Mouse (Mus musculus): ENCODE data around the gene 1110057P08Rik. TPM values are rescaled to one million over a fixed set of nuclear protein-coding genes. Genes with fewer than 3 reads are reported as not detected.
"Not testable (repeated sequence)": the region's sequence is repeated elsewhere in the genome, so short reads cannot be mapped to it uniquely, and the experiment has no call there.

Gene 1110057P08Rik
- total RNA-seq (2017) = not detected in 2 replicates

DNA sequence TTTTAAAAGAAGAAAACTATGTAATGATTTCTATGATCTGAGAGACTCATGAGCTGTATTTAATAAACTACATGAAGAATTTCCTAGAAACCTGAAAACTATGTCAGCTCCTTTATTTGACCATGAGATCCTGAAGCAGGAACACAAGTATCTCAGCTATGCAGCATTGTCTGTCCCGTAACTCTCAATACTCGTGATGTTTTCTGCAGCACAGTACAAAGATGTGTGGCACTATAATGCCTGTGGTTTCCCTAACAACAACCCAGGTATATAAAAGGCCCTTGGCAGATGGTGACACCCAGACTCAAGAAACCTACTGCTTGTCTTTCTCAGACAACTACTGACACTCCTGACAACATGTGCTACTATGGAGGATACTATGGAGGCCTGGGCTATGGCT lies at the start of gene 1110057P08Rik:
TSS of gene 1110057P08Rik (plus strand) at position 301 of the 400 bp plus-strand sequence.
- ATAC-seq (replicated peaks; ENCODE audit: low read depth, poor library complexity, severe bottlenecking) = no peak

DNA sequence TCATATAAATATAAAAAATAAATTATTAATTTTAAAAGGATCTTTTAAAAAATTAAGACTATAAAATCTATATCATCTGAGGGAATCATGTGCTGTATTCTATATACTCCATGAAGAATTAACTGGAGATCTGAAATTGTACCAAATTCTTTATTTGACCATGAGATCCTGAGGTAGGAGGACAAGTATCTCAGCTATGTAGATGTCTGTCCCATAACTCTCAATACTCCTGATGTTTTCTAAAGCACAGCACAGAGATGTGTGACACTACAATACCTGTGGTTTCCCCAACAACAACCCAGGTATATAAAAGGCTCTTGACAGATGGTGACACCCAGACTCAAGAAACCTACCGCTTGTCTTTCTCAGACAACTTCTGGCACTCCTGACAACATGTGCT lies 34.0 kb upstream of the 1110057P08Rik start, which contains the start of gene Gm6358:
TSS of gene Gm6358 (plus strand) at position 301 of the 400 bp plus-strand sequence.
- ATAC-seq (replicated peaks; ENCODE audit: low read depth, poor library complexity, severe bottlenecking) = no peak

DNA sequence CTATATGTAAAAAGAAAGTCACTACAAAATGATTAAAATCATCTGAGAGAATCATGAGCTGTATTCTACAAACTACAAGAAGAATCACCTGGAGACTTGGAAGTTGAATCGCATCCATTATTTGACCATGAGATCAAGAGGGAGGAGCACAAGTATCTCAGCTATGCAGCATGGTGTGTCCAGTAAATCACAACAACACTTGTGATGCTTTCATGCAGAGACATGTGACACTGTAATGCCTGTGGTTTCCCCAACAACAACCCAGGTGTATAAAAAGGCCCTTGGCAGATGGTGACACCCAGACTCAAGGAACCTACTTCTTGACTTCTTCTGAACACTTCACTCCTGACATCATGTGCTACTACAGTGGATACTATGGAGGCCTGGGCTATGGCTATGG lies 23.7 kb upstream of the 1110057P08Rik start, which contains the start of gene Gm10061:
TSS of gene Gm10061 (plus strand) at position 301 of the 400 bp plus-strand sequence.
- ATAC-seq (replicated peaks; ENCODE audit: low read depth, poor library complexity, severe bottlenecking) = no peak

DNA sequence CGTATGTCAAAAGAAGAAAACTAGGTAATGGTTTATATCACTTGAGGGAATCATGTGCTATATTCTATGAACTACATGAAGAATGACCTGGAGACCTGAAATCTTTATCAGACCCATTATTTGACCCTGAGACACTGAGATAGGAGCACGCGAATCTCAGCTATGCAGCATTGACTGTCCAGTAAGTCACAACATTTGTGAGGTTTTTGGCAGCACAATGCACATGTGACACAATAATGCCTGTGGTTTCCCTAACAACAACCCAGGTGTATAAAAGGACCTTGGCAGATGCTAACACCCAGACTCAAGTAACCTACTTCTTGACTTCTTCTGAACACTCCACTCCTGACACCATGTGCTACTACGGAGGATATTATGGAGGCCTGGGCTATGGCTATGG lies 16.9 kb upstream of the 1110057P08Rik start, which contains the start of gene Gm9789:
TSS of gene Gm9789 (plus strand) at position 301 of the 400 bp plus-strand sequence.
- ATAC-seq (replicated peaks; ENCODE audit: low read depth, poor library complexity, severe bottlenecking) = no peak

DNA sequence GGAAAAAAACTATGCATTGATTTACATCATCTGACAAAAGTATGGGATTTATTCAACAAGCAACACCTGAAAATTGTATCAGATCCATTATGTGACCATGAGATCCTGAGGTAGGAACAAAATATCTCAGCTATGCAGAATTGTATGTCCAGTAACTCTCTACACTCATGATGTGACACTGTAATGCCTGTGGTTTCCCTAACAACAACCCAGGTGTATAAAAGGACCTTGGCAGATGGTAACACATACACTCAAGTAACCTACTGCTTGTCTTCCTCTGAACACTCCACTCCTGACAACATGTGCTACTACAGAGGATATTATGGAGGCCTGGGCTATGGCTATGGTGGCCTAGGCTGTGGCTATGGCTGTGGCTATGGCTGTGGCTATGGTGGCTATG lies 5.3 kb upstream of the 1110057P08Rik start, which contains the start of gene Gm7735:
TSS of gene Gm7735 (plus strand) at position 301 of the 400 bp plus-strand sequence.
- ATAC-seq (replicated peaks; ENCODE audit: low read depth, poor library complexity, severe bottlenecking) = not testable (repeated sequence)

DNA sequence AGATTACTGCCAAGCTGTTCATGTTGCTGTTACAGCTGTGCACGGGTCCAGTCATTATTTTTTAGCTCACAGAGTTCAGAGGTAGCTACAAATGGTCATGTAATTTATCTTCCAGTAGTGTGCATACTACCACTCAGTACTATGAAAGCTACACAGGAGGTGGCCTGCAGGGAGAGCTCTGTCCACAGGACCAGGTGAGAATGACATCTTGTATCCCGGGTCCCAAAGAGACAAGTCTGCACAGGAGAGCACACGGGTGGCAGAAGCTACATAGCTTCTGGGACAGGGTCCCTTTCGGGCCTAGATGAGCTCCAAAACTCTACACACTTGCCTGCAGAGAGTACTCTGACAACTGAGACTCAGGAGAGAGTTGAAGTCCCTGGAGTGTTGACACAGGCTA lies 14.1 kb downstream of the 1110057P08Rik start:
- ATAC-seq (replicated peaks; ENCODE audit: low read depth, poor library complexity, severe bottlenecking) = no peak

DNA sequence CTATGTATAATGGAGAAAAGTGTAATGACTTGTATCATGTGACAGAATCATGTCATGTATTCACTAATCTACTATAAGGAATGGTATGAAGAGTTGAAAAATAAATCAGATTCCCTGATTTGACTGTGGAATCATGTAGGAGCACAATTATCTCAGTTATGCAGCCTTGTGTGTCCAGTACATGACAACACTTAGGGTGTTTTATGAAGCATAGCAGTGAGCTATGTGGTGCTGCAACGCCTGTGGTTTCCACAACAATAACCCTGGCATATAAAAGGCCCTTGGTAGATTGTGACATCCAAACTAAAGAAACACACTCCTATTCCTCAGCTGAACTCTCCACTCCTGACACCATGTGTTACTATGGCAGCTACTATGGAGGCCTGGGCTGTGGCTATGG lies 31.0 kb downstream of the 1110057P08Rik start, which contains the start of gene Krtap20-2:
TSS of gene Krtap20-2 (plus strand) at position 301 of the 400 bp plus-strand sequence.
- ATAC-seq (replicated peaks; ENCODE audit: low read depth, poor library complexity, severe bottlenecking) = no peak

Other genes starting within 250 kb of the 1110057P08Rik start
- gene Krtap19-9b, start 242.5 kb upstream of the 1110057P08Rik start, total RNA-seq (2017) = not detected in 2 replicates
- gene Krtap16-3, start 211.9 kb upstream of the 1110057P08Rik start, total RNA-seq (2017) = not detected in 2 replicates
- gene Krtap22-2, start 164.0 kb upstream of the 1110057P08Rik start, total RNA-seq (2017) = not detected in 2 replicates
- not detected in 2 replicates for gene Gm10229, start 159.5 kb upstream of the 1110057P08Rik start, total RNA-seq (2017)
- gene Krtap6-1, start 143.0 kb upstream of the 1110057P08Rik start, total RNA-seq (2017) = not detected in 2 replicates
- not detected in 2 replicates for gene Gm10228, start 133.3 kb upstream of the 1110057P08Rik start, total RNA-seq (2017)
- not detected in 2 replicates for gene Krtap6-5, start 126.9 kb upstream of the 1110057P08Rik start, total RNA-seq (2017)
- gene 1110025L11Rik, start 110.7 kb upstream of the 1110057P08Rik start, total RNA-seq (2017) = not detected in 2 replicates
- gene Krtap6-3, start 90.7 kb upstream of the 1110057P08Rik start, total RNA-seq (2017) = not detected in 2 replicates
- not detected in 2 replicates for gene Gm6358, start 33.9 kb upstream of the 1110057P08Rik start, total RNA-seq (2017)
- not detected in 2 replicates for gene Gm10061, start 23.6 kb upstream of the 1110057P08Rik start, total RNA-seq (2017)
- not detected in 2 replicates for gene Gm9789, start 16.8 kb upstream of the 1110057P08Rik start, total RNA-seq (2017)
- gene Gm7735, start 5.2 kb upstream of the 1110057P08Rik start, total RNA-seq (2017) = not detected in 2 replicates
- not detected in 2 replicates for gene Krtap20-2, start 31.1 kb downstream of the 1110057P08Rik start, total RNA-seq (2017)
- not detected in 2 replicates for gene Krtap21-1, start 229.1 kb downstream of the 1110057P08Rik start, total RNA-seq (2017)
- not detected in 2 replicates for gene Krtap6-2, start 245.4 kb downstream of the 1110057P08Rik start, total RNA-seq (2017)